Mouse (Mus musculus) liver, adult 2 months (tissue): Measurements from ENCODE around the gene Plekhg4. TPM values are rescaled to one million over a fixed set of nuclear protein-coding genes. Genes with fewer than 3 reads are reported as not detected.

Experiments
- DNase-seq: peaks from one replicate; pipeline ENCODE4 v3.0.0-alpha.2; 2011; ENCODE audit warnings: low read depth, low spot score; ENCODE audit errors: extremely low read depth
- H3K27ac ChIP-seq: fragments of 200-500 bp; replicated peaks from 2 replicates; pipeline ENCODE4 v1.5.1; 2012; ENCODE audit warnings: low read depth, mild to moderate bottlenecking, control low read depth, inconsistent platforms, low read length; ENCODE audit not compliant: insufficient read depth
- H3K27me3 ChIP-seq: fragments of 200-500 bp; 2 replicates; pipeline ENCODE4 v1.6.1; 2012; ENCODE audit warnings: mild to moderate bottlenecking, moderate library complexity, low read length, inconsistent platforms; ENCODE audit not compliant: control insufficient read depth, insufficient read depth
- H3K36me3 ChIP-seq: fragments of 200-500 bp; 2 replicates; pipeline ENCODE4 v1.6.1; 2012; ENCODE audit warnings: low read length, inconsistent platforms; ENCODE audit not compliant: control insufficient read depth, insufficient read depth
- H3K4me1 ChIP-seq: fragments of 200-500 bp; 2 replicates; pipeline ENCODE4 v1.6.1; 2011; ENCODE audit warnings: low read length; ENCODE audit not compliant: control insufficient read depth, insufficient read depth
- H3K4me3 ChIP-seq: fragments of 200-500 bp; 2 replicates; pipeline ENCODE4 v1.5.1; 2011; ENCODE audit warnings: low read depth, mild to moderate bottlenecking, control low read depth, low read length, moderate library complexity; ENCODE audit not compliant: insufficient read depth
- H3K79me2 ChIP-seq: fragments of 200-500 bp; 2 replicates; pipeline ENCODE4 v1.6.1; 2012; ENCODE audit warnings: inconsistent platforms, mild to moderate bottlenecking, low read length, moderate library complexity; ENCODE audit not compliant: control insufficient read depth, insufficient read depth
- H3K9ac ChIP-seq: fragments of 200-500 bp; 2 replicates; pipeline ENCODE4 v1.6.1; 2012; ENCODE audit warnings: low read depth, mild to moderate bottlenecking, control low read depth, inconsistent platforms, low read length
- CTCF ChIP-seq: fragments of 200-500 bp; IDR thresholded peaks from 2 replicates; pipeline ENCODE4 v1.5.1; 2011; ENCODE audit warnings: low read depth, low read length, control low read depth
- POLR2A ChIP-seq: fragments of 200-500 bp; IDR thresholded peaks from 2 replicates; pipeline ENCODE4 v1.6.1; 2011; ENCODE audit warnings: low read length, control low read depth; ENCODE audit not compliant: insufficient read depth; ENCODE audit errors: extremely low read depth
- WGBS: fragments of 180-500 bp; shearing (Covaris S2); methylation state at CpG from one replicate; pipeline ENCODE4 v1.1.7; 2018; 5-methylcytosine and 5-hydroxymethylcytosine counted together
- polyA plus RNA-seq: library from polyadenylated mRNA; depleted of rRNA; stranded (reverse); fragments of >200 nt; gene quantifications from 2 replicates; pipeline ENCODE4 v1.2.3, GENCODE M21; 2012; rRNA removed
- total RNA-seq: library from RNA; depleted of rRNA; stranded (reverse); fragments of >200 nt; gene quantifications from 2 replicates; pipeline ENCODE4 v1.2.3, GENCODE M21; 2014; rRNA removed

Gene Plekhg4
- total RNA-seq (under 0.01 and 0.13 TPM in 2 replicates), polyA plus RNA-seq (0.09 TPM in 1 of 2 replicates, not detected in the other)

GRCm38 (mm10) chr8:105373032-105373431 is at the start of gene Plekhg4:
Gene Plekhg4 (plus strand): TSS chr8:105373274.
- no peak within 1 kb of the TSS for H3K27ac ChIP-seq
- DNase-seq = no peak
- no peaks in the 10 kb centered on the region for H3K27me3 ChIP-seq
- H3K4me3 ChIP-seq = no peak within 1 kb of the TSS
- H3K4me1 ChIP-seq = no peaks in the 10 kb centered on the region
- no peaks in the 10 kb centered on the region for H3K79me2 ChIP-seq
- no peak for TF ChIP-seq CTCF
- WGBS = 72% methylated on average over 2 of the region's 2 CpGs
- no peaks in the 10 kb centered on the region for H3K36me3 ChIP-seq
- no peak within 1 kb of the TSS for H3K9ac ChIP-seq

GRCm38 (mm10) chr8:105325641-105326093 is 47.4 kb upstream of the Plekhg4 start:
- WGBS = 0% methylated on average over 12 of the region's 12 CpGs
- Histone ChIP-seq H3K79me2 (peaks cover 7% of the 10 kb centered on the region; the same call in 1 of the 2 replicates), H3K4me3 (peak overlapping the region; percentile 58), H3K4me1 (peaks cover 11% of the 10 kb centered on the region), H3K27me3 (no peaks in the 10 kb centered on the region), H3K36me3 (peaks cover 7% of the 10 kb centered on the region; the same call in 1 of the 2 replicates), H3K9ac (peak overlapping the region; percentile 71), H3K27ac (peak overlapping the region; percentile 29)
- no peak for DNase-seq
- TF ChIP-seq CTCF (no peak), POLR2A (no peak)

GRCm38 (mm10) chr8:105326141-105326672 is 46.9 kb upstream of the Plekhg4 start, which contains the start of the genes Lrrc29 and Tmem208:
Gene Lrrc29 (minus strand): TSS chr8:105326278.
Gene Tmem208 (plus strand): TSS chr8:105326354.
- Histone ChIP-seq H3K9ac (peak within 1 kb of the TSS; percentile 71), H3K4me3 (peak within 1 kb of the TSS; percentile 58), H3K36me3 (peaks cover 7% of the 10 kb centered on the region; the same call in 1 of the 2 replicates), H3K4me1 (peaks cover 11% of the 10 kb centered on the region), H3K27ac (peak within 1 kb of the TSS; percentile 29), H3K27me3 (no peaks in the 10 kb centered on the region), H3K79me2 (peaks cover 7% of the 10 kb centered on the region; the same call in 1 of the 2 replicates)
- under 1% methylated on average over 36 of the region's 36 CpGs for WGBS
- TF ChIP-seq POLR2A (peak; percentile 76), CTCF (peak; percentile 61)
- peak; percentile 83 for DNase-seq

GRCm38 (mm10) chr8:105326968-105327367 is 46.1 kb upstream of the Plekhg4 start:
- H3K79me2 ChIP-seq = peaks cover 7% of the 10 kb centered on the region; the same call in 1 of the 2 replicates
- H3K9ac ChIP-seq = peak overlapping the region; percentile 57
- H3K27ac ChIP-seq = no peak overlapping the region
- peaks cover 11% of the 10 kb centered on the region for H3K4me1 ChIP-seq
- no peak for DNase-seq
- peaks cover 7% of the 10 kb centered on the region; the same call in 1 of the 2 replicates for H3K36me3 ChIP-seq
- 23% methylated on average over 6 of the region's 6 CpGs for WGBS
- peak overlapping the region; percentile 58 for H3K4me3 ChIP-seq
- no peak for TF ChIP-seq CTCF
- no peak for TF ChIP-seq POLR2A
- H3K27me3 ChIP-seq = no peaks in the 10 kb centered on the region

GRCm38 (mm10) chr8:105330325-105330724 is 42.7 kb upstream of the Plekhg4 start:
- Histone ChIP-seq H3K79me2 (peaks cover 6% of the 10 kb centered on the region; the same call in 1 of the 2 replicates), H3K27me3 (no peaks in the 10 kb centered on the region), H3K36me3 (peaks cover 7% of the 10 kb centered on the region; the same call in 1 of the 2 replicates), H3K9ac (no peak overlapping the region), H3K4me3 (no peak overlapping the region), H3K27ac (no peak overlapping the region), H3K4me1 (peaks cover 10% of the 10 kb centered on the region)
- no peak for TF ChIP-seq CTCF
- no peak for TF ChIP-seq POLR2A
- WGBS = 87% methylated on average over 12 of the region's 12 CpGs
- DNase-seq = no peak

- no peak overlapping the region for H3K27ac ChIP-seq
- H3K36me3 ChIP-seq = peaks cover 7% of the 10 kb centered on the region; the same call in 1 of the 2 replicates
- H3K4me3 ChIP-seq = no peak overlapping the region
- H3K79me2 ChIP-seq = no peaks in the 10 kb centered on the region
- H3K4me1 ChIP-seq = peaks cover 7% of the 10 kb centered on the region
- DNase-seq = no peak
- no peak for TF ChIP-seq CTCF
- no peak for TF ChIP-seq POLR2A
- H3K27me3 ChIP-seq = no peaks in the 10 kb centered on the region
- 94% methylated on average over 22 of the region's 22 CpGs for WGBS
- H3K9ac ChIP-seq = no peak overlapping the region
These were observed 41.6 kb upstream of the Plekhg4 start for GRCm38 (mm10) chr8:105331469-105331868.
